In the genomic region with DNA sequence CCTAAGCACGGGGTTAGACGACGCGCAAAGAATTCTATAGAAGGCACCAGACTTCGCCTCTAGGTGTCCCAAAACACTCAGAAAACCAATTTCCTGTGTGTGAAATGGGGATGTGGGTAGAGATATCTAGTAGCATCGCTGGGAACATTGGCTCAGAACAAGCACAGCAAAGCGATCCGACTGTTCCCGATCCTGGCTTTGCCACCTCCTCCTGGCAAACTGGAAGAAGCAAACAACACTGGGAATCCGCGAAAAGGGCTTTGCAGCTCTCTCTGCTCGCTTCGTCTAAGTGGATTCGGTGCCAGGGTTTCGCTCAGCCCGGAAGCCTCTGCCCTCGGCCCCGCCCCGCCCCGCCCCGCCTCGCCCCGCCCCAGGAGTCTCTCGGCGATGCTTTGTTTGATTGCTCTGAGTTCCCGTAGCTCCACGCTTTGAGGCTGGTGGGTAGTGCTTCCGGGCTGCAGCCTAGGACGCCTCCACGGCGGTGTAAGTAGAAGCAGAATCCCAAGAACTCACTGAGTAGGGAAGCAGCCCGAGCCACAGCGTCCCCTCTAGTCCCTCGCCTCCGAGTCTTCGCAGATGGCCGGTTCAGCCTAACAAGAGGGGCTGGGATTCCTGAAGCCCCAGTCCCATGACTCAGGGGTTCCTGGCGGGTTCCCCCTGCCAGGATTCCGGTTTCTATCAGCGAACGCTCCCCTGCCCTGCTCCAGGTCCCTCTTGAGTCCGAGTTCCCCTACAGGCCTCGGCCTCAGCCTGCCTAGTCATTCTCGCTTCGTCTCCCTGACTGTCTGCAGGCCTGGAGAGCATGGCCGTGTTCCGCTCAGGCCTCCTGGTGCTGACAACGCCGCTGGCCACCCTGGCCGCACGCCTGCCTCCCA, we compare ENCODE assay signal across 8 mouse cellular contexts. TPM values are rescaled to one million over a fixed set of nuclear protein-coding genes. Genes with fewer than 3 reads are reported as not detected.
DNase-seq lines count a peak whose midpoint lies in the region; ATAC-seq and TF ChIP-seq lines count a peak whose summit lies in the region.

TSS of gene Coasy (plus strand) at position 358 of the 875 bp plus-strand sequence.

- peak within 1 kb of the TSS; percentile 80 for H3K4me3 ChIP-seq in erythroblast, embryonic 14.5 days (replicated peaks)
- H3K4me3 ChIP-seq in heart, embryonic 12.5 days = peak within 1 kb of the TSS; percentile 70
- peak within 1 kb of the TSS; percentile 72 for H3K4me3 ChIP-seq in kidney, postnatal 0 days (replicated peaks; ENCODE audit: low read depth, low read length)
- peak within 1 kb of the TSS; percentile 64 for H3K4me3 ChIP-seq in liver, embryonic 11.5 days (ENCODE audit: low read depth, low read length)
- peak within 1 kb of the TSS; percentile 70 for H3K4me3 ChIP-seq in stomach, embryonic 14.5 days (ENCODE audit: low read depth, low read length)

- WGBS in heart, embryonic 12.5 days = under 1% methylated on average over 51 of the region's 51 CpGs
- WGBS in kidney, postnatal 0 days = under 1% methylated on average over 51 of the region's 51 CpGs
- WGBS in liver, embryonic 11.5 days = under 1% methylated on average over 51 of the region's 51 CpGs
- WGBS in stomach, embryonic 14.5 days = under 1% methylated on average over 51 of the region's 51 CpGs

- H3K9ac ChIP-seq in heart, embryonic 12.5 days = peak within 1 kb of the TSS; percentile 91
- peak within 1 kb of the TSS; percentile 83 for H3K9ac ChIP-seq in kidney, postnatal 0 days (ENCODE audit: low read depth, low read length)
- peak within 1 kb of the TSS; percentile 71 for H3K9ac ChIP-seq in liver, embryonic 11.5 days (ENCODE audit: low read depth, low read length)
- peak within 1 kb of the TSS; percentile 73 for H3K9ac ChIP-seq in stomach, embryonic 14.5 days (replicated peaks; ENCODE audit: low read depth, low read length)

- DNase-seq in CD4-positive helper T cell, adult 2 months (ENCODE audit: low read depth, low spot score) = peak; percentile 91
- DNase-seq in brain, embryonic 14.5 days (ENCODE audit: low read depth) = peak; percentile 98
- peak; percentile 98 for DNase-seq in kidney, postnatal 0 days (ENCODE audit: low spot score)
- DNase-seq in liver, embryonic 11.5 days (ENCODE audit: low spot score) = peak; percentile 94
- peak; percentile 95 for DNase-seq in naive thymus-derived CD4-positive, alpha-beta T cell, adult 2 months (ENCODE audit: low read depth)

- H3K4me1 ChIP-seq in erythroblast, embryonic 14.5 days (ENCODE audit: control insufficient read depth) = peaks cover 62% of the 10 kb centered on the region
- peaks cover 43% of the 10 kb centered on the region for H3K4me1 ChIP-seq in heart, embryonic 12.5 days (replicated peaks)
- H3K4me1 ChIP-seq in kidney, postnatal 0 days (replicated peaks; ENCODE audit: insufficient read depth, low read length) = peaks cover 26% of the 10 kb centered on the region
- H3K4me1 ChIP-seq in liver, embryonic 11.5 days (replicated peaks; ENCODE audit: control insufficient read depth, insufficient read depth, low read length) = peaks cover 29% of the 10 kb centered on the region
- H3K4me1 ChIP-seq in stomach, embryonic 14.5 days (ENCODE audit: control insufficient read depth, insufficient read depth, low read length) = peaks cover 27% of the 10 kb centered on the region

- peak; percentile 51; the same call in 1 of the 2 replicates for TF ChIP-seq POLR2A in brain, embryonic 14.5 days (IDR thresholded peaks at IDR 0.05; ENCODE audit: borderline replicate concordance, extremely low read depth, insufficient read depth, insufficient read length, poor library complexity, severe bottlenecking)

- H3K9me3 ChIP-seq in erythroblast, embryonic 14.5 days (ENCODE audit: control insufficient read depth, low read length) = peaks cover 9% of the 10 kb centered on the region; the same call in 1 of the 2 replicates
- no peaks in the 10 kb centered on the region for H3K9me3 ChIP-seq in heart, embryonic 12.5 days (replicated peaks)
- H3K9me3 ChIP-seq in kidney, postnatal 0 days (replicated peaks; ENCODE audit: low read length) = no peaks in the 10 kb centered on the region
- H3K9me3 ChIP-seq in liver, embryonic 11.5 days (ENCODE audit: control insufficient read depth, low read length) = no peaks in the 10 kb centered on the region
- no peaks in the 10 kb centered on the region for H3K9me3 ChIP-seq in stomach, embryonic 14.5 days (ENCODE audit: control insufficient read depth, low read depth, low read length)

- H3K27me3 ChIP-seq in erythroblast, embryonic 14.5 days (ENCODE audit: control insufficient read depth) = peaks cover 48% of the 10 kb centered on the region
- peaks cover 38% of the 10 kb centered on the region for H3K27me3 ChIP-seq in heart, embryonic 12.5 days (replicated peaks)
- peaks cover 27% of the 10 kb centered on the region for H3K27me3 ChIP-seq in kidney, postnatal 0 days (ENCODE audit: insufficient read depth, low read length)
- H3K27me3 ChIP-seq in liver, embryonic 11.5 days (replicated peaks; ENCODE audit: control insufficient read depth, insufficient read depth, low read length) = peaks cover 37% of the 10 kb centered on the region
- peaks cover 27% of the 10 kb centered on the region for H3K27me3 ChIP-seq in stomach, embryonic 14.5 days (ENCODE audit: control insufficient read depth, insufficient read depth, low read length)

- peak; percentile 89 for ATAC-seq in heart, embryonic 12.5 days (ENCODE audit: insufficient number of reproducible peaks, low FRiP score)
- peak; percentile 80 for ATAC-seq in kidney, postnatal 0 days (replicated peaks; ENCODE audit: low FRiP score, low read depth)
- ATAC-seq in liver, embryonic 11.5 days (replicated peaks; ENCODE audit: low FRiP score) = peak; percentile 88
- peak; percentile 89 for ATAC-seq in stomach, embryonic 14.5 days (ENCODE audit: insufficient number of reproducible peaks, insufficient read depth, low FRiP score, low read depth)

- TF ChIP-seq CTCF in brain, embryonic 14.5 days (IDR thresholded peaks at IDR 0.05; ENCODE audit: borderline replicate concordance, extremely low read depth, insufficient read depth, insufficient read length) = peak; percentile 40; the same call in 1 of the 2 replicates
- peak; percentile 55 for TF ChIP-seq CTCF in kidney, postnatal 0 days (IDR thresholded peaks at IDR 0.05; ENCODE audit: low read depth)

- H3K36me3 ChIP-seq in erythroblast, embryonic 14.5 days (ENCODE audit: control insufficient read depth) = peaks cover 21% of the 10 kb centered on the region
- peaks cover 15% of the 10 kb centered on the region for H3K36me3 ChIP-seq in heart, embryonic 12.5 days
- peaks cover 10% of the 10 kb centered on the region; the same call in 1 of the 2 replicates for H3K36me3 ChIP-seq in kidney, postnatal 0 days (ENCODE audit: insufficient read depth, low read length)
- peaks cover 2% of the 10 kb centered on the region for H3K36me3 ChIP-seq in liver, embryonic 11.5 days (ENCODE audit: control insufficient read depth, insufficient read depth, low read length)
- H3K36me3 ChIP-seq in stomach, embryonic 14.5 days (ENCODE audit: control insufficient read depth, insufficient read depth, low read length) = no peaks in the 10 kb centered on the region

- H3K4me2 ChIP-seq in heart, embryonic 12.5 days = peak within 1 kb of the TSS; percentile 90
- peak within 1 kb of the TSS; percentile 86 for H3K4me2 ChIP-seq in kidney, postnatal 0 days (ENCODE audit: low read length)
- H3K4me2 ChIP-seq in liver, embryonic 11.5 days = peak within 1 kb of the TSS; percentile 74
- peak within 1 kb of the TSS; percentile 98 for H3K4me2 ChIP-seq in stomach, embryonic 14.5 days (replicated peaks; ENCODE audit: low read depth, low read length)

- H3K27ac ChIP-seq in heart, embryonic 12.5 days (ENCODE audit: poor library complexity, severe bottlenecking) = peak within 1 kb of the TSS; percentile 84
- peak within 1 kb of the TSS; percentile 93 for H3K27ac ChIP-seq in kidney, postnatal 0 days
- H3K27ac ChIP-seq in liver, embryonic 11.5 days (ENCODE audit: low read depth, low read length) = peak within 1 kb of the TSS; percentile 62
- H3K27ac ChIP-seq in stomach, embryonic 14.5 days (ENCODE audit: low read length) = peak within 1 kb of the TSS; percentile 84

RNA-seq across cellular contexts. Expression of gene Coasy, which starts in this region (rescaled TPM):
- 49.1 and 77.5 TPM in 2 replicates for polyA plus RNA-seq in brain, embryonic 14.5 days (2012; rRNA removed)
- polyA plus RNA-seq in erythroblast, embryonic 14.5 days (2012) = 0.65 and 0.87 TPM in 2 replicates
- polyA plus RNA-seq in heart, embryonic 12.5 days (2016; fragmentation: Nextera tagmentation; extraction: Ambion mirVana) = 27.2 and 30.4 TPM in 2 replicates
- 55.3 and 55.9 TPM in 2 replicates for polyA plus RNA-seq in kidney, postnatal 0 days (2015; fragmentation: Nextera tagmentation; extraction: Ambion mirVana)
- polyA plus RNA-seq in liver, embryonic 11.5 days (2014; fragmentation: Nextera tagmentation; extraction: Ambion mirVana) = 43.3 and 45.8 TPM in 2 replicates
- polyA plus RNA-seq in stomach, embryonic 14.5 days (2014; fragmentation: Nextera tagmentation; extraction: Ambion mirVana) = 37.9 and 41.3 TPM in 2 replicates

Comparison
In these comparisons a context has a peak if more than half of its experiments do, and no peak if none do; other contexts are left out.
1. Peak in every context shown above with its lines: DNase-seq, ATAC-seq, H3K4me3 ChIP-seq and H3K27ac ChIP-seq.
2. RNA of gene Coasy (polyA plus RNA-seq): 55.3 to 55.9 TPM in kidney, postnatal 0 days, 49.1 to 77.5 TPM in brain, embryonic 14.5 days, 43.3 to 45.8 TPM in liver, embryonic 11.5 days, 37.9 to 41.3 TPM in stomach, embryonic 14.5 days and 27.2 to 30.4 TPM in heart, embryonic 12.5 days; 0.65 to 0.87 TPM in erythroblast, embryonic 14.5 days; every median in the first group is over 10 times any median in the second.